In the genomic region with DNA sequence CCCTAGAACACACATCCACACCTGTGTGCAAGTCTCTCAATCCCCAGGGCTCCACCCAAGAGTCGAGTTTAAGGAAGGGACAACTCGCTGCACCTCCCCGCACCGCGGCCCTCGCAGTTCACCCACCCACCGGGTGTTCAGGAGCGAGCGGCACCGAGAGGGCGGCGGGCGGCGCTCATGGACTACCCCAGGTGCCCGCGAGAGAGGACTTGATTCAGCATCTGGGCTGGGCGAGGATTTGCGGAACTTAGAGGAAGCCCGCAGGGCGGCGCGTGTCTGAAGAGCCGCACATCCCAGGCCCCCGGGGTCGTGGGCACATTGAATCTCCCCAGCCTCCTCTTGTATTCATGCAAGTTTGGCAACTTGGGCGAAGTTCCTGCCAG, we compare ENCODE assay signal across 8 mouse cellular contexts. TPM values are rescaled to one million over a fixed set of nuclear protein-coding genes. Genes with fewer than 3 reads are reported as not detected.
DNase-seq lines count a peak whose midpoint lies in the region; ATAC-seq and TF ChIP-seq lines count a peak whose summit lies in the region.

No protein-coding gene starts in this region.

- H3K9me3 ChIP-seq in CH12.LX (replicated peaks; ENCODE audit: low read length): no peaks in the 10 kb centered on the region
- no peaks in the 10 kb centered on the region for H3K9me3 ChIP-seq in forebrain, embryonic 14.5 days (replicated peaks; ENCODE audit: control insufficient read depth, low read length)
- no peaks in the 10 kb centered on the region for H3K9me3 ChIP-seq in hindbrain, embryonic 11.5 days (ENCODE audit: control insufficient read depth, low read length)

- H3K79me2 ChIP-seq in CH12.LX (replicated peaks; ENCODE audit: control insufficient read depth, extremely low read depth, insufficient read depth, poor library complexity, severe bottlenecking): no peaks in the 10 kb centered on the region

- TF ChIP-seq CTCF in CH12.LX (conservative IDR thresholded peaks at IDR 0.05 in 1 of 2, IDR thresholded peaks at IDR 0.05 in 1 of 2; ENCODE audit: low read depth in 2 of 2, low read length in 2 of 2): peak in 1 of 2 experiments; percentile 28; a peak in 1 of 4 replicates

- no peak overlapping the region for H3K9ac ChIP-seq in CH12.LX (ENCODE audit: insufficient read depth, low read depth)
- peak overlapping the region; percentile 97 for H3K9ac ChIP-seq in forebrain, embryonic 14.5 days (ENCODE audit: low read length)
- peak overlapping the region; percentile 97 for H3K9ac ChIP-seq in hindbrain, embryonic 11.5 days (ENCODE audit: low read depth, low read length)

- no peak for TF ChIP-seq POLR2A in CH12.LX (IDR thresholded peaks at IDR 0.05; ENCODE audit: low read depth, low read length)

- H3K4me2 ChIP-seq in CH12.LX (ENCODE audit: insufficient read depth, low read depth, poor library complexity, severe bottlenecking): peak overlapping the region; percentile 90
- peak overlapping the region; percentile 82 for H3K4me2 ChIP-seq in forebrain, embryonic 14.5 days (ENCODE audit: low read length)
- H3K4me2 ChIP-seq in hindbrain, embryonic 11.5 days (replicated peaks; ENCODE audit: low read depth, low read length): peak overlapping the region; percentile 87

- DNase-seq in CH12.LX (ENCODE audit: extremely low read depth): peak; percentile 35
- peak; percentile 72 for DNase-seq in adrenal gland, postnatal 10 days
- DNase-seq in forebrain, embryonic 14.5 days (ENCODE audit: low spot score): peak; percentile 79
- peak; percentile 80 for DNase-seq in hindbrain, embryonic 11.5 days (ENCODE audit: low spot score)
- DNase-seq in left cerebral cortex, postnatal 14 days (ENCODE audit: low spot score in 2 of 2): peak; percentile 64 to 70
- DNase-seq in right cerebral cortex, postnatal 10 days (ENCODE audit: low spot score in 2 of 2): peak; percentile 83 to 86
- no peak for DNase-seq in c-Kit-positive CD71-positive TER-119-positive erythroid progenitor cells, embryonic 14.5 days (ENCODE audit: low spot score)

- H3K4me3 ChIP-seq in CH12.LX (replicated peaks in 1 of 3; ENCODE audit: low read depth in 2 of 3, low read length in 2 of 3, poor library complexity in 1 of 3): peak overlapping the region in 1 of 3 experiments; percentile 57
- H3K4me3 ChIP-seq in forebrain, embryonic 14.5 days (ENCODE audit: low read depth, low read length): peak overlapping the region; percentile 100
- H3K4me3 ChIP-seq in hindbrain, embryonic 11.5 days (ENCODE audit: low read depth, low read length): peak overlapping the region; percentile 90

- no peak for TF ChIP-seq EP300 in CH12.LX (IDR thresholded peaks at IDR 0.05; ENCODE audit: low read length)

- intact Hi-C loops in left cerebral cortex, postnatal 14 days (cut with DNase I): loop anchor here (2.0 to 10.0 kb wide), 4 partner anchors 87 to 323 kb away; no protein-coding TSS in a partner anchor

- dilution Hi-C loops in CH12.LX (cut with MboI; ENCODE audit: extremely low pct_ligation_motif_present, extremely low pct_unique_long_range_greater_than_20kb, low sequenced_read_pairs): no loop called here

- in situ Hi-C loops in CH12.LX (cut with MboI; ENCODE audit: low pct_ligation_motif_present, low pct_unique_long_range_greater_than_20kb, low sequenced_read_pairs): loop anchor here (10.0 kb wide), 1 partner anchor 185 kb away; no protein-coding TSS in a partner anchor

- peak; percentile 14 for TF ChIP-seq RAD21 in CH12.LX (IDR thresholded peaks at IDR 0.05; ENCODE audit: low read depth, low read length)

- no peaks in the 10 kb centered on the region for H3K36me3 ChIP-seq in CH12.LX (replicated peaks in 1 of 2; ENCODE audit: control insufficient read depth in 1 of 2, insufficient read depth in 1 of 2, low read length in 1 of 2)
- H3K36me3 ChIP-seq in forebrain, embryonic 14.5 days (ENCODE audit: control insufficient read depth, insufficient read depth, low read length): no peaks in the 10 kb centered on the region
- H3K36me3 ChIP-seq in hindbrain, embryonic 11.5 days (ENCODE audit: control insufficient read depth, insufficient read depth, low read length): no peaks in the 10 kb centered on the region

- H3K4me1 ChIP-seq in CH12.LX (ENCODE audit: control insufficient read depth in 1 of 2, insufficient read depth in 2 of 2): peaks cover 0 to 11% of the 10 kb centered on the region in 2 experiments; a peak in 2 of 4 replicates
- H3K4me1 ChIP-seq in forebrain, embryonic 14.5 days (ENCODE audit: control insufficient read depth, insufficient read depth, low read length): peaks cover 42% of the 10 kb centered on the region
- H3K4me1 ChIP-seq in hindbrain, embryonic 11.5 days (replicated peaks; ENCODE audit: control insufficient read depth, insufficient read depth, low read length): peaks cover 25% of the 10 kb centered on the region

- no peak overlapping the region for H3K27ac ChIP-seq in CH12.LX (ENCODE audit: insufficient read depth, low read depth)
- peak overlapping the region; percentile 98 for H3K27ac ChIP-seq in forebrain, embryonic 14.5 days (ENCODE audit: low read depth, low read length)
- H3K27ac ChIP-seq in hindbrain, embryonic 11.5 days (ENCODE audit: low read depth, low read length): peak overlapping the region; percentile 99

- ATAC-seq in forebrain, embryonic 14.5 days: peak; percentile 24
- peak; percentile 43 for ATAC-seq in hindbrain, embryonic 11.5 days (ENCODE audit: low FRiP score)
- peak; percentile 51 for ATAC-seq in megakaryocyte progenitor cell, adult 5-6 weeks (replicated peaks; ENCODE audit: poor library complexity)

- peaks cover 73% of the 10 kb centered on the region for H3K27me3 ChIP-seq in CH12.LX (replicated peaks)
- H3K27me3 ChIP-seq in forebrain, embryonic 14.5 days (replicated peaks; ENCODE audit: control insufficient read depth, insufficient read depth, low read length): no peaks in the 10 kb centered on the region
- no peaks in the 10 kb centered on the region for H3K27me3 ChIP-seq in hindbrain, embryonic 11.5 days (ENCODE audit: control insufficient read depth, insufficient read depth, low read length)

- WGBS in forebrain, embryonic 14.5 days: 0% methylated on average over 26 of the region's 26 CpGs
- WGBS in hindbrain, embryonic 11.5 days: 0% methylated on average over 17 of the region's 26 CpGs

TF ChIP-seq in CH12.LX, 34 proteins besides CTCF, POLR2A, EP300 and RAD21:
- no peak for TF ChIP-seq SIN3A (IDR thresholded peaks at IDR 0.05; ENCODE audit: low read length)
- TF ChIP-seq GABPA (IDR thresholded peaks at IDR 0.05; ENCODE audit: insufficient replicate concordance, low read depth, low read length): no peak
- TF ChIP-seq SMC3 (IDR thresholded peaks at IDR 0.05; ENCODE audit: low read depth, low read length): peak; percentile 20; the same call in 1 of the 2 replicates
- TF ChIP-seq MAX (IDR thresholded peaks at IDR 0.05; ENCODE audit: low read length): no peak

RNA-seq across cellular contexts. Expression of a gene that starts 1.1 kb away (rescaled TPM):
- total RNA-seq in CH12.LX (2012; rRNA removed) (0.29 TPM in 1 of 2 replicates, not detected in the other), CH12.LX (2014; rRNA removed) (0.03 TPM in 1 of 2 replicates, not detected in the other)
- 0.11 and 0.27 TPM in 2 replicates for polyA plus RNA-seq in CH12.LX (2012; ENCODE audit: insufficient read length, low read depth)
- total RNA-seq in adrenal gland, postnatal 10 days (2021): 10 to 100 TPM in 1 of 2 experiments, 1 to 10 TPM in 1; 9.4 to 16.0 TPM
- 21.9 and 26.0 TPM in 2 replicates for polyA plus RNA-seq in forebrain, embryonic 14.5 days (2014; fragmentation: Nextera tagmentation; extraction: Ambion mirVana)
- 23.8 and 23.9 TPM in 2 replicates for polyA plus RNA-seq in hindbrain, embryonic 11.5 days (2014; fragmentation: Nextera tagmentation; extraction: Ambion mirVana)
- total RNA-seq in left cerebral cortex, postnatal 14 days (2021): 10 to 100 TPM; 22.4 to 24.8 TPM
- total RNA-seq in megakaryocyte progenitor cell, adult 5-6 weeks (2015): 3.1 and 3.8 TPM in 2 replicates
- total RNA-seq in megakaryocyte progenitor cell, adult 5-6 weeks (2017): 0.37 and 0.61 TPM in 2 replicates
